Mouse (Mus musculus): Measurements from ENCODE around the gene Adk.

DNA sequence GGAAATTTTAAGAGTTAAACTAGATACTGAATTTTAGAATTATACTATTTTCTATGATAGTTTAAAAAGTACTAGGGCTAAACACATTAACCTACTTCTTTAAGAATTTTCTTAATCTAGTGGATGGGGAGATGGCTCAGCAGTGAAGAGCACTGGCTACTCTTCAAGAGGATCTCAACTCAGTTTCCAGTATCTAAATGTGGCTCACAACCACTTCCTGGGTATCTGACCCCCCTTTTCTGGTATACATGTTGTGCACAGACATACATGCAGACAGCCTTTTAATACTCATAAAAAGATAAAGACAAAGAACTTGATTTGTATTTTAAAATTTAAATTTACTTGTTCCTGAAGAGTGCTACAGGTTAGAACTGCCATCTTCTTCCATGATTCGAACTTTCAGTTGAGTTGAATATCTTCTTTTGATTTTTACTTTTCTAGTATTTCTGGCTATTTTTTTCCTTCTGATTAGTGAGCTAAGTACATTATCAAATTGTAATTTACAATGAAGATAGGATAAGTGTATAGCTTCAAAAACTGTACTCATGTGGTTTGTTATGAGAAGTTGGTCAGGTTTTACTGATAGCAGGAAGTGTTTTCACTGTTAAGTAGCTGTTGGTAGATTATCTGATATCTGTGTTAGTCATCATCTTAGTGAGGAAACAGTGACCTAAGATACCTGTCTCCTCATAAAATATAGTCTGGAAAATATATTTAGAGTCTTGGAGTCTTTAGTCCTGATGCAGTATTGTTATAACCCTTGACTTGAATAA, 121.8 kb downstream of the Adk start:
- no peak for TF ChIP-seq POLR2A (IDR thresholded peaks at IDR 0.05; ENCODE audit: control insufficient read depth, low read depth, low read length)
- TF ChIP-seq CTCF (IDR thresholded peaks at IDR 0.05; ENCODE audit: control insufficient read depth, insufficient read depth, insufficient replicate concordance, low read depth, low read length), result no peak
